24 mouse cellular contexts compared by ENCODE assay signal in genomic region chr7:105608467-105608866, GRCm38 (mm10). TPM values are rescaled to one million over a fixed set of nuclear protein-coding genes. Genes with fewer than 3 reads are reported as not detected.
DNase-seq lines count a peak whose midpoint lies in the region; ATAC-seq and TF ChIP-seq lines count a peak whose summit lies in the region.
"Had no signal": no experiment of that assay in that cellular context is flagged by ENCODE, and none has a peak within 500 bp of the region (broad histone marks: within the 10 kb centered on the region; RNA-seq: fewer than 3 reads in every experiment).

No protein-coding gene starts in this region.

- no peak overlapping the region for H3K4me3 ChIP-seq in MEL (ENCODE audit: control insufficient read depth in 1 of 2, insufficient read depth in 1 of 2, low read depth in 2 of 2, low read length in 2 of 2)
- H3K4me3 ChIP-seq in embryonic fibroblast, embryonic 13.5 days (ENCODE audit: insufficient read depth, low read length): no peak overlapping the region
- no peak overlapping the region for H3K4me3 ChIP-seq in left cerebral cortex, adult 2 months
- H3K4me3 ChIP-seq: heart, adult 2 months; heart, embryonic 10.5 days; heart, embryonic 13.5 days; hindbrain, embryonic 12.5 days; hindbrain, embryonic 15.5 days had no signal

- H3K9me3 ChIP-seq in MEL (replicated peaks; ENCODE audit: insufficient read depth, low read length): no peaks in the 10 kb centered on the region
- H3K9me3 ChIP-seq: G1E; hindbrain, embryonic 12.5 days; hindbrain, embryonic 15.5 days had no signal

- no peak for TF ChIP-seq CTCF in MEL (IDR thresholded peaks at IDR 0.05 in 2 of 3, conservative IDR thresholded peaks at IDR 0.05 in 1 of 3; ENCODE audit: control insufficient read depth in 1 of 3, insufficient read depth in 1 of 3, low read depth in 2 of 3, low read length in 3 of 3, poor library complexity in 1 of 3, severe bottlenecking in 1 of 3)
- TF ChIP-seq CTCF in embryonic fibroblast, embryonic 13.5 days (IDR thresholded peaks at IDR 0.05; ENCODE audit: borderline replicate concordance, insufficient read depth, low read length): no peak
- no peak for TF ChIP-seq CTCF in left cerebral cortex, adult 2 months (IDR thresholded peaks at IDR 0.05)

- ATAC-seq in megakaryocyte, adult 5-6 weeks (ENCODE audit: poor library complexity, severe bottlenecking): peak; percentile 39
- ATAC-seq: activated CD4-positive, CD25-positive, alpha-beta regulatory T cell, adult 4 months; forebrain, embryonic 14.5 days had no signal

- TF ChIP-seq EP300 in MEL (IDR thresholded peaks at IDR 0.05; ENCODE audit: low read depth in 1 of 2, low read length in 2 of 2): peak; percentile 87 to 92

- DNase-seq in MEL (ENCODE audit: low read depth, low spot score): peak; percentile 80
- DNase-seq in spleen, adult 12 weeks (ENCODE audit: low spot score): no peak
- DNase-seq in left cerebral cortex, adult 2 months (ENCODE audit: extremely low spot score in 1 of 2, low spot score in 2 of 2): no peak
- no peak for DNase-seq in thymus, postnatal 4 days
- DNase-seq: adrenal gland, adult 8-10 months; adrenal gland, postnatal 25 days; cerebellum, adult 11-12 months; cerebellum, adult 8-10 months; cerebellum, postnatal 10 days; cerebellum, postnatal 36 days; gastrocnemius, postnatal 25 days; heart, adult 2 months; heart, postnatal 14 days; heart, postnatal 4 days had no signal

- peaks cover 2 to 14% of the 10 kb centered on the region in 2 experiments; a peak in 2 of 4 replicates for H3K4me1 ChIP-seq in MEL (ENCODE audit: control insufficient read depth in 1 of 2, insufficient read depth in 2 of 2, low read length in 2 of 2)
- no peaks in the 10 kb centered on the region; the same call in 1 of the 2 replicates for H3K4me1 ChIP-seq in embryonic fibroblast, embryonic 13.5 days (ENCODE audit: control insufficient read depth, insufficient read depth, low read length)
- H3K4me1 ChIP-seq: heart, embryonic 10.5 days; heart, embryonic 13.5 days; hindbrain, embryonic 12.5 days; hindbrain, embryonic 15.5 days had no signal

- H3K27ac ChIP-seq in MEL (ENCODE audit: control insufficient read depth, low read depth, low read length): no peak overlapping the region
- H3K27ac ChIP-seq in embryonic fibroblast, embryonic 13.5 days (ENCODE audit: insufficient read depth, low read length): 0 out of 2 replicates have a peak overlapping the region, but pooled peaks have one; percentile 18
- no peak overlapping the region for H3K27ac ChIP-seq in left cerebral cortex, adult 2 months
- H3K27ac ChIP-seq: heart, adult 2 months; heart, embryonic 10.5 days; heart, embryonic 13.5 days; hindbrain, embryonic 12.5 days; hindbrain, embryonic 15.5 days had no signal

- TF ChIP-seq POLR2A in MEL (IDR thresholded peaks at IDR 0.05; ENCODE audit: control insufficient read depth in 1 of 2, insufficient read depth in 1 of 2, low read depth in 1 of 2, low read length in 2 of 2, poor library complexity in 1 of 2): no peak
- TF ChIP-seq POLR2A in embryonic fibroblast, embryonic 13.5 days (IDR thresholded peaks at IDR 0.05; ENCODE audit: low read depth, low read length): no peak

- no peak overlapping the region for H3K9ac ChIP-seq in MEL (ENCODE audit: control insufficient read depth, low read depth, low read length, poor library complexity, severe bottlenecking)
- H3K9ac ChIP-seq: heart, embryonic 13.5 days; hindbrain, embryonic 12.5 days; hindbrain, embryonic 15.5 days had no signal

- intact Hi-C loops in left cerebral cortex, adult 2 months (cut with DNase I): no loop called here

- H3K79me2 ChIP-seq in MEL (ENCODE audit: control insufficient read depth, insufficient read depth, low read length, poor library complexity): no peaks in the 10 kb centered on the region

- no peak for TF ChIP-seq RAD21 in MEL (IDR thresholded peaks at IDR 0.05; ENCODE audit: low read depth, low read length)

- no peaks in the 10 kb centered on the region for H3K27me3 ChIP-seq in MEL (ENCODE audit: control insufficient read depth in 1 of 2, insufficient read depth in 2 of 2, low read length in 2 of 2)
- H3K27me3 ChIP-seq: heart, embryonic 13.5 days; hindbrain, embryonic 12.5 days; hindbrain, embryonic 15.5 days had no signal

- peaks cover 0 to 11% of the 10 kb centered on the region in 2 experiments; a peak in 2 of 4 replicates for H3K36me3 ChIP-seq in MEL (ENCODE audit: control insufficient read depth in 1 of 2, insufficient read depth in 2 of 2, low read length in 2 of 2)

TF ChIP-seq in MEL, 35 proteins besides CTCF, POLR2A, EP300 and RAD21:
- TF ChIP-seq ZKSCAN1 (IDR thresholded peaks at IDR 0.05; ENCODE audit: low read depth, low read length): no peak
- TF ChIP-seq TCF12 (IDR thresholded peaks at IDR 0.05; ENCODE audit: low read depth, low read length): peak; percentile 80
- TF ChIP-seq MAZ (IDR thresholded peaks at IDR 0.05; ENCODE audit: low read depth, low read length): no peak
- TF ChIP-seq ZC3H11A (IDR thresholded peaks at IDR 0.05; ENCODE audit: low read depth, low read length): no peak
- peak; percentile 88 for TF ChIP-seq GATA1 (IDR thresholded peaks at IDR 0.05; ENCODE audit: low read depth, low read length)
- TF ChIP-seq SIN3A (IDR thresholded peaks at IDR 0.05; ENCODE audit: low read length): no peak
- peak; percentile 61 for TF ChIP-seq ETS1 (IDR thresholded peaks at IDR 0.05; ENCODE audit: low read depth, low read length)
- peak; percentile 78 for TF ChIP-seq RCOR1 (IDR thresholded peaks at IDR 0.05; ENCODE audit: low read depth, low read length)
- TF ChIP-seq TAL1 (IDR thresholded peaks at IDR 0.05; ENCODE audit: low read length): peak; percentile 92
TF ChIP-seq in MEL: peak in this region for 5.

RNA-seq across cellular contexts. Expression of gene Hpx, which starts 8.5 kb away (rescaled TPM):
- not detected in 2 replicates for total RNA-seq in MEL (2012; rRNA removed)
- under 1 TPM in 1 of 2 experiments, not detected in 1; 0.14 TPM for polyA plus RNA-seq in MEL (2012; ENCODE audit: insufficient read depth in 1 of 2, insufficient read length in 2 of 2, low read depth in 1 of 2, low replicate concordance in 2 of 2, missing spikeins in 1 of 2)
- polyA plus RNA-seq in embryonic fibroblast, embryonic 13.5 days (2011; ENCODE audit: insufficient read length, low read depth, missing spikeins): 1.3 TPM in 1 of 2 replicates, not detected in the other
- total RNA-seq in megakaryocyte, adult 5-6 weeks (2015): not detected in 2 replicates
- 0.29 TPM in 1 of 2 replicates, not detected in the other for total RNA-seq in megakaryocyte, adult 5-6 weeks (2017)
- total RNA-seq in left cerebral cortex, adult 2 months (2021): under 1 TPM; 0.30 to 0.68 TPM
- total RNA-seq: G1E; gastrocnemius, postnatal 25 days had no signal
- polyA plus RNA-seq: activated CD4-positive, CD25-positive, alpha-beta regulatory T cell, adult 4 months; forebrain, embryonic 11.5 days; forebrain, embryonic 14.5 days; G1E had no signal

RNA-seq across cellular contexts. Expression of gene Trim3, which starts 24.9 kb away (rescaled TPM):
- 7.0 and 7.5 TPM in 2 replicates for total RNA-seq in MEL (2012; rRNA removed)
- 10 to 100 TPM in 1 of 2 experiments, not detected in 1; 15.4 TPM for polyA plus RNA-seq in MEL (2012; ENCODE audit: insufficient read depth in 1 of 2, insufficient read length in 2 of 2, low read depth in 1 of 2, low replicate concordance in 2 of 2, missing spikeins in 1 of 2)
- 54.7 and 60.8 TPM in 2 replicates for polyA plus RNA-seq in embryonic fibroblast, embryonic 13.5 days (2011; ENCODE audit: insufficient read length, low read depth, missing spikeins)
- 14.8 and 19.7 TPM in 2 replicates for total RNA-seq in megakaryocyte, adult 5-6 weeks (2015)
- 10.9 and 15.3 TPM in 2 replicates for total RNA-seq in megakaryocyte, adult 5-6 weeks (2017)
- total RNA-seq in left cerebral cortex, adult 2 months (2021): 100 to 1,000 TPM; 151 to 165 TPM

RNA-seq across cellular contexts. Expression of gene Apbb1, which starts 27.0 kb away (rescaled TPM):
- total RNA-seq in MEL (2012; rRNA removed): not detected in 2 replicates
- polyA plus RNA-seq in MEL (2012; ENCODE audit: insufficient read depth in 1 of 2, insufficient read length in 2 of 2, low read depth in 1 of 2, low replicate concordance in 2 of 2, missing spikeins in 1 of 2): under 1 TPM in 1 of 2 experiments, not detected in 1; 0.13 TPM
- polyA plus RNA-seq in embryonic fibroblast, embryonic 13.5 days (2011; ENCODE audit: insufficient read length, low read depth, missing spikeins): 10.9 and 11.2 TPM in 2 replicates
- total RNA-seq in megakaryocyte, adult 5-6 weeks (2015): 1.6 and 1.9 TPM in 2 replicates
- 3.7 and 9.5 TPM in 2 replicates for total RNA-seq in megakaryocyte, adult 5-6 weeks (2017)
- 100 to 1,000 TPM; 440 to 458 TPM for total RNA-seq in left cerebral cortex, adult 2 months (2021)

RNA-seq across cellular contexts. Expression of gene Timm10b, which starts 31.4 kb away (rescaled TPM):
- 103 and 107 TPM in 2 replicates for total RNA-seq in MEL (2012; rRNA removed)
- polyA plus RNA-seq in MEL (2012; ENCODE audit: insufficient read depth in 1 of 2, insufficient read length in 2 of 2, low read depth in 1 of 2, low replicate concordance in 2 of 2, missing spikeins in 1 of 2): 100 to 1,000 TPM in 1 of 2 experiments, not detected in 1; 135 TPM
- polyA plus RNA-seq in embryonic fibroblast, embryonic 13.5 days (2011; ENCODE audit: insufficient read length, low read depth, missing spikeins): 51.4 and 59.6 TPM in 2 replicates
- 77.3 and 105 TPM in 2 replicates for total RNA-seq in megakaryocyte, adult 5-6 weeks (2015)
- total RNA-seq in megakaryocyte, adult 5-6 weeks (2017): 85.4 and 91.6 TPM in 2 replicates
- total RNA-seq in left cerebral cortex, adult 2 months (2021): 10 to 100 TPM; 67.8 to 76.8 TPM

RNA-seq across cellular contexts. Expression of gene Arfip2, which starts 31.7 kb away (rescaled TPM):
- total RNA-seq in MEL (2012; rRNA removed): 75.6 and 78.4 TPM in 2 replicates
- 100 to 1,000 TPM in 1 of 2 experiments, not detected in 1; 108 TPM for polyA plus RNA-seq in MEL (2012; ENCODE audit: insufficient read depth in 1 of 2, insufficient read length in 2 of 2, low read depth in 1 of 2, low replicate concordance in 2 of 2, missing spikeins in 1 of 2)
- polyA plus RNA-seq in embryonic fibroblast, embryonic 13.5 days (2011; ENCODE audit: insufficient read length, low read depth, missing spikeins): 43.6 and 48.8 TPM in 2 replicates
- total RNA-seq in megakaryocyte, adult 5-6 weeks (2015): 6.9 and 12.0 TPM in 2 replicates
- total RNA-seq in megakaryocyte, adult 5-6 weeks (2017): 24.6 and 24.8 TPM in 2 replicates
- total RNA-seq in left cerebral cortex, adult 2 months (2021): 100 to 1,000 TPM in 1 of 2 experiments, 10 to 100 TPM in 1; 93.3 to 109 TPM

Comparison
In these comparisons a context has a peak if more than half of its experiments do, and no peak if none do; other contexts are left out.
1. RNA of gene Trim3, which starts 24.9 kb away (total RNA-seq): 151 to 165 TPM in left cerebral cortex, adult 2 months; 10.9 to 19.7 TPM in megakaryocyte, adult 5-6 weeks and 7.0 to 7.5 TPM in MEL; every median in the first group is over 4 times any median in the second.
2. RNA of gene Apbb1, which starts 27.0 kb away (total RNA-seq): 440 to 458 TPM in left cerebral cortex, adult 2 months; 1.6 to 9.5 TPM in megakaryocyte, adult 5-6 weeks and not detected in MEL; every median in the first group is over 10 times any median in the second.